Mouse (Mus musculus): ENCODE measurements around the gene Stk24.
"Not testable (repeated sequence)": the region's sequence is repeated elsewhere in the genome, so short reads cannot be mapped to it uniquely, and the experiment has no call there.

Stk24 gene

GRCm38 (mm10) chr14:121379827-121380145 lies at the start of gene Stk24:
Stk24 (minus strand) TSS chr14:121380011.
- in situ Hi-C loops (cut with MboI; ENCODE audit: low sequenced_read_pairs), result no loop called here

- in situ Hi-C loops (cut with MboI; ENCODE audit: low sequenced_read_pairs), result no loop called here
Measured at GRCm38 (mm10) chr14:121428148-121428547, 48.3 kb upstream of the Stk24 start.

- in situ Hi-C loops (cut with MboI; ENCODE audit: low sequenced_read_pairs), result no loop called here
Measured at GRCm38 (mm10) chr14:121426743-121427142, 46.9 kb upstream of the Stk24 start.

- in situ Hi-C loops (cut with MboI; ENCODE audit: low sequenced_read_pairs), result no loop called here
Measured at GRCm38 (mm10) chr14:121425004-121425793, 45.4 kb upstream of the Stk24 start.

- in situ Hi-C loops (cut with MboI; ENCODE audit: low sequenced_read_pairs), result no loop called here
Measured at GRCm38 (mm10) chr14:121423341-121423751, 43.5 kb upstream of the Stk24 start.

- in situ Hi-C loops (cut with MboI; ENCODE audit: low sequenced_read_pairs), result no loop called here
Measured at GRCm38 (mm10) chr14:121422664-121423340, 43.0 kb upstream of the Stk24 start.

- in situ Hi-C loops (cut with MboI; ENCODE audit: low sequenced_read_pairs), result no loop called here
Measured at GRCm38 (mm10) chr14:121422000-121422399, 42.2 kb upstream of the Stk24 start.

GRCm38 (mm10) chr14:121417594-121417993 lies 37.8 kb upstream of the Stk24 start:
- in situ Hi-C loops (cut with MboI; ENCODE audit: low sequenced_read_pairs), result no loop called here

GRCm38 (mm10) chr14:121416626-121417319 lies 37.0 kb upstream of the Stk24 start:
- in situ Hi-C loops (cut with MboI; ENCODE audit: low sequenced_read_pairs), result no loop called here

GRCm38 (mm10) chr14:121414635-121415241 lies 34.9 kb upstream of the Stk24 start:
- in situ Hi-C loops (cut with MboI; ENCODE audit: low sequenced_read_pairs), result no loop called here

GRCm38 (mm10) chr14:121413726-121414125 lies 33.9 kb upstream of the Stk24 start:
- in situ Hi-C loops (cut with MboI; ENCODE audit: low sequenced_read_pairs), result not testable (repeated sequence)

GRCm38 (mm10) chr14:121408944-121409343 lies 29.1 kb upstream of the Stk24 start:
- in situ Hi-C loops (cut with MboI; ENCODE audit: low sequenced_read_pairs), result no loop called here

- in situ Hi-C loops (cut with MboI; ENCODE audit: low sequenced_read_pairs), result no loop called here
Measured at GRCm38 (mm10) chr14:121406943-121407342, 27.1 kb upstream of the Stk24 start.

- in situ Hi-C loops (cut with MboI; ENCODE audit: low sequenced_read_pairs), result no loop called here
Measured at GRCm38 (mm10) chr14:121405546-121405945, 25.7 kb upstream of the Stk24 start.

GRCm38 (mm10) chr14:121405120-121405519 lies 25.3 kb upstream of the Stk24 start:
- in situ Hi-C loops (cut with MboI; ENCODE audit: low sequenced_read_pairs), result no loop called here

- in situ Hi-C loops (cut with MboI; ENCODE audit: low sequenced_read_pairs), result no loop called here
Measured at GRCm38 (mm10) chr14:121399676-121400075, 19.9 kb upstream of the Stk24 start.

- in situ Hi-C loops (cut with MboI; ENCODE audit: low sequenced_read_pairs), result no loop called here
Measured at GRCm38 (mm10) chr14:121397471-121397870, 17.7 kb upstream of the Stk24 start.

GRCm38 (mm10) chr14:121395125-121395524 lies 15.3 kb upstream of the Stk24 start:
- in situ Hi-C loops (cut with MboI; ENCODE audit: low sequenced_read_pairs), result no loop called here

- in situ Hi-C loops (cut with MboI; ENCODE audit: low sequenced_read_pairs), result no loop called here
Measured at GRCm38 (mm10) chr14:121391927-121392326, 12.1 kb upstream of the Stk24 start.

- in situ Hi-C loops (cut with MboI; ENCODE audit: low sequenced_read_pairs), result no loop called here
Measured at GRCm38 (mm10) chr14:121387760-121388159, 7.9 kb upstream of the Stk24 start.

GRCm38 (mm10) chr14:121385440-121385839 lies 5.6 kb upstream of the Stk24 start:
- in situ Hi-C loops (cut with MboI; ENCODE audit: low sequenced_read_pairs), result no loop called here
